Mouse (Mus musculus): ENCODE measurements around the gene Map3k10.

GRCm38 (mm10) chr7:27721951-27722350 lies 47.6 kb upstream of the Map3k10 start:
- TF ChIP-seq CTCF (IDR thresholded peaks at IDR 0.05; ENCODE audit: control insufficient read depth, insufficient read depth, insufficient read length) = no peak
- TF ChIP-seq CEBPB (IDR thresholded peaks at IDR 0.05; ENCODE audit: low read depth) = no peak
